Mouse (Mus musculus): ENCODE measurements around the gene Ext2. TPM values are rescaled to one million over a fixed set of nuclear protein-coding genes. Genes with fewer than 3 reads are reported as not detected.

Gene Ext2
- polyA plus RNA-seq, 1 experiment from 2014 or later, result 78.6 TPM

- no peak for ATAC-seq (replicated peaks; ENCODE audit: low FRiP score)
Observed at GRCm38 (mm10) chr2:93709241-93709640, 113.1 kb downstream of the Ext2 start.

GRCm38 (mm10) chr2:93706825-93707224, 115.5 kb downstream of the Ext2 start:
- Histone ChIP-seq H3K36me3 (ENCODE audit: control insufficient read depth, insufficient read depth, low read length) (no peaks in the 10 kb centered on the region), H3K27ac (ENCODE audit: low read depth, low read length) (no peak overlapping the region), H3K27me3 (ENCODE audit: control insufficient read depth, insufficient read depth, low read length) (no peaks in the 10 kb centered on the region), H3K9ac (ENCODE audit: low read length) (no peak overlapping the region), H3K4me1 (replicated peaks; ENCODE audit: control insufficient read depth, insufficient read depth, low read length) (no peaks in the 10 kb centered on the region), H3K4me3 (ENCODE audit: low read depth, low read length) (no peak overlapping the region), H3K4me2 (ENCODE audit: low read depth, low read length, severe bottlenecking) (no peak overlapping the region), H3K9me3 (ENCODE audit: control insufficient read depth, low read length) (no peaks in the 10 kb centered on the region)
- ATAC-seq (replicated peaks; ENCODE audit: low FRiP score), result no peak
- 92% methylated on average over 3 of the region's 3 CpGs for WGBS
- no peak for DNase-seq (ENCODE audit: low spot score)

More at GRCm38 (mm10) chr2:93709241-93709640, 113.1 kb downstream of the Ext2 start:
- Histone ChIP-seq H3K4me1 (replicated peaks; ENCODE audit: control insufficient read depth, insufficient read depth, low read length) (no peaks in the 10 kb centered on the region), H3K4me2 (ENCODE audit: low read depth, low read length, severe bottlenecking) (no peak overlapping the region), H3K27me3 (ENCODE audit: control insufficient read depth, insufficient read depth, low read length) (no peaks in the 10 kb centered on the region), H3K4me3 (ENCODE audit: low read depth, low read length) (no peak overlapping the region), H3K27ac (ENCODE audit: low read depth, low read length) (no peak overlapping the region), H3K9me3 (ENCODE audit: control insufficient read depth, low read length) (no peaks in the 10 kb centered on the region), H3K36me3 (ENCODE audit: control insufficient read depth, insufficient read depth, low read length) (no peaks in the 10 kb centered on the region), H3K9ac (ENCODE audit: low read length) (no peak overlapping the region)
- WGBS, result 92% methylated on average over 6 of the region's 6 CpGs
- DNase-seq (ENCODE audit: low spot score), result no peak

- no peak overlapping the region for H3K9ac ChIP-seq (ENCODE audit: low read length)
- H3K27ac ChIP-seq (ENCODE audit: low read depth, low read length), result no peak overlapping the region
- 89% methylated on average over 2 of the region's 2 CpGs for WGBS
- H3K4me1 ChIP-seq (replicated peaks; ENCODE audit: control insufficient read depth, insufficient read depth, low read length), result no peaks in the 10 kb centered on the region
- no peaks in the 10 kb centered on the region for H3K27me3 ChIP-seq (ENCODE audit: control insufficient read depth, insufficient read depth, low read length)
- H3K4me3 ChIP-seq (ENCODE audit: low read depth, low read length), result no peak overlapping the region
- no peaks in the 10 kb centered on the region for H3K9me3 ChIP-seq (ENCODE audit: control insufficient read depth, low read length)
- H3K4me2 ChIP-seq (ENCODE audit: low read depth, low read length, severe bottlenecking), result no peak overlapping the region
- no peaks in the 10 kb centered on the region for H3K36me3 ChIP-seq (ENCODE audit: control insufficient read depth, insufficient read depth, low read length)
- DNase-seq (ENCODE audit: low spot score) (no peak), ATAC-seq (replicated peaks; ENCODE audit: low FRiP score) (no peak)
Observed at GRCm38 (mm10) chr2:93706407-93706806, 116.0 kb downstream of the Ext2 start.

- ATAC-seq (replicated peaks; ENCODE audit: low FRiP score) (no peak), DNase-seq (ENCODE audit: low spot score) (no peak)
- Histone ChIP-seq H3K27me3 (ENCODE audit: control insufficient read depth, insufficient read depth, low read length) (no peaks in the 10 kb centered on the region), H3K4me2 (ENCODE audit: low read depth, low read length, severe bottlenecking) (no peak overlapping the region), H3K4me1 (replicated peaks; ENCODE audit: control insufficient read depth, insufficient read depth, low read length) (no peaks in the 10 kb centered on the region), H3K36me3 (ENCODE audit: control insufficient read depth, insufficient read depth, low read length) (no peaks in the 10 kb centered on the region; the same call in 1 of the 2 replicates), H3K4me3 (ENCODE audit: low read depth, low read length) (no peak overlapping the region), H3K9ac (ENCODE audit: low read length) (no peak overlapping the region), H3K9me3 (ENCODE audit: control insufficient read depth, low read length) (no peaks in the 10 kb centered on the region), H3K27ac (ENCODE audit: low read depth, low read length) (no peak overlapping the region)
- 85% methylated on average over 4 of the region's 4 CpGs for WGBS
Observed at GRCm38 (mm10) chr2:93704195-93704594, 118.2 kb downstream of the Ext2 start.

GRCm38 (mm10) chr2:93702936-93703926, 119.1 kb downstream of the Ext2 start:
- Histone ChIP-seq H3K4me2 (ENCODE audit: low read depth, low read length, severe bottlenecking) (no peak overlapping the region), H3K9me3 (ENCODE audit: control insufficient read depth, low read length) (no peaks in the 10 kb centered on the region), H3K9ac (ENCODE audit: low read length) (no peak overlapping the region), H3K27ac (ENCODE audit: low read depth, low read length) (no peak overlapping the region), H3K27me3 (ENCODE audit: control insufficient read depth, insufficient read depth, low read length) (no peaks in the 10 kb centered on the region), H3K36me3 (ENCODE audit: control insufficient read depth, insufficient read depth, low read length) (no peaks in the 10 kb centered on the region; the same call in 1 of the 2 replicates), H3K4me1 (replicated peaks; ENCODE audit: control insufficient read depth, insufficient read depth, low read length) (no peaks in the 10 kb centered on the region), H3K4me3 (ENCODE audit: low read depth, low read length) (no peak overlapping the region)
- 90% methylated on average over 19 of the region's 19 CpGs for WGBS
- no peak for DNase-seq (ENCODE audit: low spot score)
- no peak for ATAC-seq (replicated peaks; ENCODE audit: low FRiP score)

GRCm38 (mm10) chr2:93699346-93699745, 123.0 kb downstream of the Ext2 start:
- Histone ChIP-seq H3K4me2 (ENCODE audit: low read depth, low read length, severe bottlenecking) (no peak overlapping the region), H3K4me3 (ENCODE audit: low read depth, low read length) (no peak overlapping the region)

GRCm38 (mm10) chr2:93696181-93696641, 126.2 kb downstream of the Ext2 start:
- Histone ChIP-seq H3K9ac (ENCODE audit: low read length) (no peak overlapping the region; the same call in 1 of the 2 replicates), H3K9me3 (ENCODE audit: control insufficient read depth, low read length) (no peaks in the 10 kb centered on the region), H3K27me3 (ENCODE audit: control insufficient read depth, insufficient read depth, low read length) (no peaks in the 10 kb centered on the region), H3K4me3 (ENCODE audit: low read depth, low read length) (no peak overlapping the region), H3K36me3 (ENCODE audit: control insufficient read depth, insufficient read depth, low read length) (no peaks in the 10 kb centered on the region; the same call in 1 of the 2 replicates), H3K4me2 (ENCODE audit: low read depth, low read length, severe bottlenecking) (no peak overlapping the region), H3K27ac (ENCODE audit: low read depth, low read length) (no peak overlapping the region), H3K4me1 (replicated peaks; ENCODE audit: control insufficient read depth, insufficient read depth, low read length) (peaks cover 6% of the 10 kb centered on the region; the same call in 1 of the 2 replicates)
- no peak for ATAC-seq (replicated peaks; ENCODE audit: low FRiP score)
- WGBS, result 31% methylated on average over 8 of the region's 10 CpGs
- peak; percentile 53 for DNase-seq (ENCODE audit: low spot score)

More at GRCm38 (mm10) chr2:93699346-93699745, 123.0 kb downstream of the Ext2 start:
- H3K36me3 ChIP-seq (ENCODE audit: control insufficient read depth, insufficient read depth, low read length), result no peaks in the 10 kb centered on the region; the same call in 1 of the 2 replicates
- ATAC-seq (replicated peaks; ENCODE audit: low FRiP score), result no peak
- no peak overlapping the region for H3K27ac ChIP-seq (ENCODE audit: low read depth, low read length)
- peaks cover 6% of the 10 kb centered on the region; the same call in 1 of the 2 replicates for H3K4me1 ChIP-seq (replicated peaks; ENCODE audit: control insufficient read depth, insufficient read depth, low read length)
- WGBS, result 90% methylated on average over 2 of the region's 2 CpGs
- no peak overlapping the region for H3K9ac ChIP-seq (ENCODE audit: low read length)
- DNase-seq (ENCODE audit: low spot score), result no peak
- no peaks in the 10 kb centered on the region for H3K27me3 ChIP-seq (ENCODE audit: control insufficient read depth, insufficient read depth, low read length)
- no peaks in the 10 kb centered on the region for H3K9me3 ChIP-seq (ENCODE audit: control insufficient read depth, low read length)

- no peak overlapping the region for H3K4me2 ChIP-seq (ENCODE audit: low read depth, low read length, severe bottlenecking)
- H3K4me1 ChIP-seq (replicated peaks; ENCODE audit: control insufficient read depth, insufficient read depth, low read length), result peaks cover 6% of the 10 kb centered on the region; the same call in 1 of the 2 replicates
- H3K9ac ChIP-seq (ENCODE audit: low read length), result no peak overlapping the region
- H3K4me3 ChIP-seq (ENCODE audit: low read depth, low read length), result no peak overlapping the region
- H3K27ac ChIP-seq (ENCODE audit: low read depth, low read length), result no peak overlapping the region
- H3K36me3 ChIP-seq (ENCODE audit: control insufficient read depth, insufficient read depth, low read length), result no peaks in the 10 kb centered on the region
- DNase-seq (ENCODE audit: low spot score) (no peak), ATAC-seq (replicated peaks; ENCODE audit: low FRiP score) (no peak)
- 69% methylated on average over 4 of the region's 4 CpGs for WGBS
- H3K9me3 ChIP-seq (ENCODE audit: control insufficient read depth, low read length), result no peaks in the 10 kb centered on the region
- H3K27me3 ChIP-seq (ENCODE audit: control insufficient read depth, insufficient read depth, low read length), result no peaks in the 10 kb centered on the region
Observed at GRCm38 (mm10) chr2:93693101-93693500, 129.3 kb downstream of the Ext2 start.

All from forebrain, embryonic 11.5 days (tissue).